Mouse (Mus musculus) lung, adult 2 months (tissue): Measurements from ENCODE around the gene Cyb5d1.

Experiments
- CTCF ChIP-seq: fragments of 200-500 bp; IDR thresholded peaks from 2 replicates; pipeline ENCODE4 v1.5.1; 2011; ENCODE audit warnings: mild to moderate bottlenecking, low read length, control low read depth; ENCODE audit not compliant: insufficient read depth
- POLR2A ChIP-seq: fragments of 200-500 bp; IDR thresholded peaks from 2 replicates; pipeline ENCODE4 v1.6.1; 2011; ENCODE audit warnings: low read depth, mild to moderate bottlenecking, control low read depth, low read length, borderline replicate concordance; ENCODE audit errors: extremely low read depth

- TF ChIP-seq CTCF = no peak
- TF ChIP-seq POLR2A = no peak
These were observed 29.7 kb downstream of the Cyb5d1 start for GRCm38 (mm10) chr11:69365722-69366121.
